Mouse (Mus musculus) central nervous system, embryonic 11.5 days (tissue): Measurements from ENCODE around the gene Mmp14. TPM values are rescaled to one million over a fixed set of nuclear protein-coding genes. Genes with fewer than 3 reads are reported as not detected.

Experiments used
- polyA plus RNA-seq: library from polyadenylated mRNA; depleted of rRNA; stranded (reverse); fragments of >200 nt; gene quantifications from 2 replicates; pipeline ENCODE4 v1.2.3, GENCODE M21; 2012; rRNA removed

The Mmp14 gene
- polyA plus RNA-seq = 85.8 and 130 TPM in 2 replicates

DNA sequence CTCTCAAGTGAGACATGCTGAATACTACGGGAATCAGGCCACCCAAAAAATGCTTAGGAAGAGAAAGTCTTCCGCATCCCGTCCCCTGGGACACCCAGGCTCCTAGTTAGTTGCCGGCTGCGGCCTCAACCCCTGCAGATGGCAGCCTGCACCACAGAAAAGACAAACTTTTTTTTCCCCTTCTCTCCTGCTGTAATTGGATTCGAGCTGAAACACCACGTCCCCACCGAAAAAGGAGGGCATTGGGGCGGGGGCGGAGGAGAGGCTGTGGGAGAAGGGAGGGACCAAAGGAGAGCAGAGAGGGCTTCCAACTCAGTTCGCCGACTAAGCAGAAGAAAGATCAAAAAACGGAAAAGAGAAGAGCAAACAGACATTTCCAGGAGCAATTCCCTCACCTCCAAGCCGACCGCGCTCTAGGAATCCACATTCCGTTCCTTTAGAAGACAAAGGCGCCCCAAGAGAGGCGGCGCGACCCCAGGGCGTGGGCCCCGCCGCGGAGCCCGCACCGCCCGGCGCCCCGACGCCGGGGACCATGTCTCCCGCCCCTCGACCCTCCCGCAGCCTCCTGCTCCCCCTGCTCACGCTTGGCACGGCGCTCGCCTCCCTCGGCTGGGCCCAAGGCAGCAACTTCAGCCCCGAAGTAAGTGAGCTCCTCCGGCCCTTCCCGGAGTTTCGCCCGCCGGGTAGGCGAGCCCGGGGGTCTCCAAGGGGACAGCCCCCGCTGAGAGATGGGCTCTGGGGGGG is at the start of gene Mmp14:
TSS of gene Mmp14 (plus strand) at position 279 of the 744 bp plus-strand sequence.

GRCm38 (mm10) chr14:54417623-54418081 is 13.8 kb upstream of the Mmp14 start, which contains the start of gene Slc7a7:
TSS of gene Slc7a7 (minus strand) at chr14:54417780.

GRCm38 (mm10) chr14:54426689-54427398 is 4.6 kb upstream of the Mmp14 start, which contains the start of gene Mrpl52:
TSS of gene Mrpl52 (plus strand) at chr14:54426909.

DNA sequence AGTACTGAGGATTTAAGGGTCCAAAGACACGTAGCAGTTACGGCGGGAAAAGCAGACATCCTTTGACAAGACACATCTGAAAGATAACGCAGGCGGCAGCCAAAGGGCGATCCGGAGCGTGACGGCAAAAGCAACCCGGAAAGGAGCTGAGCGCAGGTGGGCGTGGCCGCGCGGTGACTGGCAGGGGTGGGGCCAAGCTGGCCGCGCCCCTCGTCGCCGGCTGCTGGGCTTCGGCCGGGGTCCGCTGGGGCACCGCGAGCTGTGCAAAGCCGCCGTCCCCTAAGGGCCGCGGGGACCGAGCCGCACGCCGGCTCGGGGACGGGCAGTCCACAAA is 32.5 kb downstream of the Mmp14 start, which contains the start of gene Lrp10:
TSS of gene Lrp10 (plus strand) at position 179 of the 334 bp plus-strand sequence.

DNA sequence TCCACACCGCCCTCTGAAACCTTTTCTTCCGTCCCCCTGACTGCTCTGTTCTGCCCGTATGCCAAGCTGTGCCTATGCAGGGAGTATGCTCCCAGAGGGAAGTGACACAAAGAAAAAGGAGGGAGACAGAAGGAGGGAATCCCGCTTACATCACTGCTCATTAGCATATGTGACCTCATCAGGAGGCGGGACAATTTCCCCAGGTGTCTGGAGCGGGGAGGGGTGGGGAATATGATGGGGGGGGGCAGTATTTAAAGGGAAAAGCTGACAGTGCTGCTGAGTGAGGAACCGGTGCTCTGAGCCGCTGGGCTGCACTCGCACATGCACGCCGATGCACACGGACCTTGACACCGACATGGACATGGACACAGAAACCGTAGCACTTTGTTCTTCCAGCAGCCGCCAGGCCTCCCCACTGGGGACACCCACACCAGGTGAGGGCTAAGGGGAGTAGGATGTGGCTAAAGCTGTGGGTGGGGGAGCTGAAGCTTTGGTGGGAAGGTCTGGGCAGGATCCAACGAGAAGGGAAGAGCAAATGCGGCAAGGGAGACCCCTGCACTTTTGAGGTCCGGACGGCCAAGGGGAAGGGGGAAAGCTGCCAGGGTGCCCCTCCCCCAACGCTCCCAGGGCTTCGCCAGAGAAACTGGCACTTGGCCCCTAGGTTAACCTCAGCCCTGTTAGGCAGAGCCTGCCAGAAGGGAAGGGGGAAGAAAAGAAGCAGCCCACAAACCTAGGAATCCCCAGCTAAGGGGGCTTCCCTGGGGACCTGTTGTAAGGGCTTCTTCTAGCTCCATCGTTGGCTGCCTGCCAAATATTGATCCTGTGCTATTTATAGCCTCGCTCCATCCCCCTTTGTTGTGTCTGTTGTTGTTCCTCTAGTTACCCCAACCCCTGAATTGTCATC is 44.8 kb downstream of the Mmp14 start, which contains the start of gene Rem2:
TSS of gene Rem2 (plus strand) at position 160 of the 904 bp plus-strand sequence.

Other genes starting within 250 kb of the Mmp14 start
- gene Dad1, start 177.5 kb upstream of the Mmp14 start, polyA plus RNA-seq = 135 and 151 TPM in 2 replicates
- 11.8 and 21.6 TPM in 2 replicates for gene Abhd4, start 177.4 kb upstream of the Mmp14 start, polyA plus RNA-seq
- gene Olfr49, start 146.7 kb upstream of the Mmp14 start, polyA plus RNA-seq = not detected in 2 replicates
- gene Oxa1l, start 70.8 kb upstream of the Mmp14 start, polyA plus RNA-seq = 45.3 and 69.9 TPM in 2 replicates
- gene Slc7a7, start 13.8 kb upstream of the Mmp14 start, polyA plus RNA-seq = 3.5 and 5.9 TPM in 2 replicates
- 210 and 357 TPM in 2 replicates for gene Mrpl52, start 4.7 kb upstream of the Mmp14 start, polyA plus RNA-seq
- gene Lrp10, start 32.5 kb downstream of the Mmp14 start, polyA plus RNA-seq = 17.4 and 22.5 TPM in 2 replicates
- 12.4 and 13.4 TPM in 2 replicates for gene Rem2, start 44.5 kb downstream of the Mmp14 start, polyA plus RNA-seq
- 95.6 and 97.4 TPM in 2 replicates for gene Prmt5, start 85.9 kb downstream of the Mmp14 start, polyA plus RNA-seq
- gene Haus4, start 123.0 kb downstream of the Mmp14 start, polyA plus RNA-seq = 31.8 and 35.7 TPM in 2 replicates
- 40.6 and 48.1 TPM in 2 replicates for gene Ajuba, start 145.9 kb downstream of the Mmp14 start, polyA plus RNA-seq
- 11.1 and 13.7 TPM in 2 replicates for gene 4931414P19Rik, start 174.4 kb downstream of the Mmp14 start, polyA plus RNA-seq
- 240 and 312 TPM in 2 replicates for gene Psmb5, start 186.4 kb downstream of the Mmp14 start, polyA plus RNA-seq
- gene Psmb11, start 189.8 kb downstream of the Mmp14 start, polyA plus RNA-seq = 0.10 and 0.24 TPM in 2 replicates
- not detected in 2 replicates for gene Gm17606, start 209.3 kb downstream of the Mmp14 start, polyA plus RNA-seq
- 45.1 and 50.9 TPM in 2 replicates for gene Cdh24, start 209.8 kb downstream of the Mmp14 start, polyA plus RNA-seq